Mouse (Mus musculus) hindbrain, embryonic 11.5 days (tissue): ENCODE measurements around the gene Msgn1. TPM values are rescaled to one million over a fixed set of nuclear protein-coding genes. Genes with fewer than 3 reads are reported as not detected.

Experiments
- ATAC-seq: fragments of 200-750 bp; cut with Nextera tagmentation; 2 replicates; pipeline ENCODE4 v1.8.0; 2017; ENCODE audit warnings: mild to moderate bottlenecking, moderate TSS enrichment, moderate library complexity; ENCODE audit not compliant: low FRiP score
- DNase-seq: peaks from one replicate; pipeline ENCODE4 v3.0.0-alpha.2; 2015; ENCODE audit warnings: low spot score
- H3K27ac ChIP-seq: fragments of 300-500 bp; sonication (generic); 2 replicates; pipeline ENCODE4 v1.5.1; 2014; ENCODE audit warnings: mild to moderate bottlenecking, low read depth, low read length
- H3K27me3 ChIP-seq: fragments of 300-500 bp; sonication (generic); 2 replicates; pipeline ENCODE4 v1.6.1; 2014; ENCODE audit warnings: mild to moderate bottlenecking, low read length, moderate library complexity, mixed read lengths; ENCODE audit not compliant: control insufficient read depth, insufficient read depth
- H3K36me3 ChIP-seq: fragments of 300-500 bp; sonication (generic); 2 replicates; pipeline ENCODE4 v1.6.1; 2014; ENCODE audit warnings: mild to moderate bottlenecking, low read length, moderate library complexity, mixed read lengths; ENCODE audit not compliant: control insufficient read depth, insufficient read depth
- H3K4me1 ChIP-seq: fragments of 300-500 bp; sonication (generic); replicated peaks from 2 replicates; pipeline ENCODE4 v1.6.1; 2014; ENCODE audit warnings: low read length, mixed read lengths; ENCODE audit not compliant: control insufficient read depth, insufficient read depth
- H3K4me2 ChIP-seq: fragments of 300-500 bp; sonication (generic); replicated peaks from 2 replicates; pipeline ENCODE4 v1.6.1; 2014; ENCODE audit warnings: mild to moderate bottlenecking, low read depth, low read length
- H3K4me3 ChIP-seq: fragments of 300-500 bp; sonication (generic); 2 replicates; pipeline ENCODE4 v1.5.1; 2014; ENCODE audit warnings: low read depth, low read length
- H3K9ac ChIP-seq: fragments of 300-500 bp; sonication (generic); 2 replicates; pipeline ENCODE4 v1.6.1; 2014; ENCODE audit warnings: low read depth, low read length
- H3K9me3 ChIP-seq: fragments of 300-500 bp; sonication (generic); 2 replicates; pipeline ENCODE4 v1.6.1; 2016; ENCODE audit warnings: low read length; ENCODE audit not compliant: control insufficient read depth
- WGBS: fragments of 180-500 bp; shearing (Covaris S2); extraction: QIAGEN DNeasy Blood & Tissue Kit; methylation state at CpG from one replicate; pipeline ENCODE4 v1.1.7; 2014; 5-methylcytosine and 5-hydroxymethylcytosine counted together
- polyA plus RNA-seq: library from polyadenylated mRNA; unstranded; fragments of >200 nt; fragmentation: Nextera tagmentation; extraction: Ambion mirVana; gene quantifications from 2 replicates; pipeline ENCODE4 v1.2.1, GENCODE M21; 2014

Gene Msgn1
- polyA plus RNA-seq, 1 experiment from 2014 or later: not detected

- no peak overlapping the region for H3K27ac ChIP-seq
- no peaks in the 10 kb centered on the region for H3K36me3 ChIP-seq
- ATAC-seq (no peak), DNase-seq (no peak)
- no peaks in the 10 kb centered on the region for H3K9me3 ChIP-seq
- H3K4me2 ChIP-seq: no peak overlapping the region
- H3K9ac ChIP-seq: no peak overlapping the region
- H3K4me3 ChIP-seq: no peak overlapping the region
- H3K4me1 ChIP-seq: no peaks in the 10 kb centered on the region
- H3K27me3 ChIP-seq: no peaks in the 10 kb centered on the region
- WGBS: 83% methylated on average over 4 of the region's 4 CpGs
Measured at GRCm38 (mm10) chr12:11206321-11206720, 2.5 kb downstream of the Msgn1 start.

- Histone ChIP-seq H3K4me3 (no peak overlapping the region), H3K9ac (no peak overlapping the region), H3K36me3 (no peaks in the 10 kb centered on the region), H3K27ac (no peak overlapping the region), H3K9me3 (no peaks in the 10 kb centered on the region), H3K27me3 (no peaks in the 10 kb centered on the region), H3K4me2 (no peak overlapping the region), H3K4me1 (no peaks in the 10 kb centered on the region)
- no peak for ATAC-seq
- no peak for DNase-seq
- WGBS: 85% methylated on average over 18 of the region's 18 CpGs
Measured at GRCm38 (mm10) chr12:11203694-11204665, 4.8 kb downstream of the Msgn1 start.

DNA sequence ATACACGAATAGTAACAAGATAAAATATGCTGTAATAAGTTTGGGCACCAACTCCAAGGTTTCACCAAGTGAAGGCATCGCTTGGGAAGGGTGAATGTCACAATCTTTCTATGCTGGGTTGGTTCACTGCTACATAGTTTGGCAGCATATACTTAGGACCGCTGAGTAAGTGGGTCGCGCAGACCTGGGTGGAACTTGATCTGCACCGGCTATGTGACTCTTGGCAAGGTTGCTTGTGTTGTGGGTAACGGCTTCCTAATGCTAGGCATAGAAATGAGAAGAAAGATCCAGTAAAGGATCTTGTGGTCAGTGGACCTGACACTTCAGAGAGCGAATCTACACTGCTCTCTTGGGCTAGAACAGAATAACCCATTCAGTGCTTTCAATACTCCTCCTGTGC is 6.3 kb downstream of the Msgn1 start:
- H3K4me3 ChIP-seq: no peak overlapping the region
- WGBS: 94% methylated on average over 8 of the region's 8 CpGs
- no peak for ATAC-seq
- H3K27ac ChIP-seq: no peak overlapping the region
- no peak overlapping the region for H3K9ac ChIP-seq
- no peaks in the 10 kb centered on the region for H3K36me3 ChIP-seq
- no peak for DNase-seq
- no peaks in the 10 kb centered on the region for H3K4me1 ChIP-seq
- H3K27me3 ChIP-seq: no peaks in the 10 kb centered on the region
- H3K9me3 ChIP-seq: no peaks in the 10 kb centered on the region
- H3K4me2 ChIP-seq: no peak overlapping the region

DNA sequence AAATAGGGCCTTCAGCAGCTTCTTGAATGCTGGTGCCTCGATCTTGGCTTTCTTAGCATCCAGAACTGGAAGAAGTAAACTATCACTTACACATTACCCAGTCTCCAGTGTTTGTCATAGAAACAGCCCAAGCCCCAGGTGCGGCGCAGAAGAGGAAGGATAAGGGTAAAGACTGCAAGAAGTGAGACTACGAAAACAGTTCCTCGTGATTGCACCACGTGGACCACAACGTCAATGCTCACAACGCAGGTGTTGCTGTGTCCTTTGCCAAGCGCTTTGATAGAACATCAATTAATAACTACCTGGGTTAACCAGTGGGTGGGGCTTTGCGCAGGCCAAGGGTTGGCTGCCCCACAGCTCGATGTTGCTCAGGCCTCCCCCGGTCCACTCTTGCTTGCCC is 8.1 kb downstream of the Msgn1 start:
- H3K4me2 ChIP-seq: no peak overlapping the region
- no peak for DNase-seq
- H3K9me3 ChIP-seq: no peaks in the 10 kb centered on the region
- H3K27me3 ChIP-seq: no peaks in the 10 kb centered on the region
- H3K4me3 ChIP-seq: no peak overlapping the region
- H3K36me3 ChIP-seq: no peaks in the 10 kb centered on the region
- no peaks in the 10 kb centered on the region for H3K4me1 ChIP-seq
- ATAC-seq: no peak
- 95% methylated on average over 12 of the region's 12 CpGs for WGBS
- H3K27ac ChIP-seq: no peak overlapping the region
- no peak overlapping the region for H3K9ac ChIP-seq

GRCm38 (mm10) chr12:11198551-11198950 is 10.2 kb downstream of the Msgn1 start:
- no peak overlapping the region for H3K4me3 ChIP-seq
- WGBS: 38% methylated on average over 2 of the region's 2 CpGs
- no peak overlapping the region for H3K9ac ChIP-seq
- no peaks in the 10 kb centered on the region for H3K36me3 ChIP-seq
- DNase-seq (no peak), ATAC-seq (no peak)
- H3K27me3 ChIP-seq: no peaks in the 10 kb centered on the region
- H3K4me2 ChIP-seq: no peak overlapping the region
- H3K9me3 ChIP-seq: no peaks in the 10 kb centered on the region
- H3K4me1 ChIP-seq: no peaks in the 10 kb centered on the region
- H3K27ac ChIP-seq: no peak overlapping the region

DNA sequence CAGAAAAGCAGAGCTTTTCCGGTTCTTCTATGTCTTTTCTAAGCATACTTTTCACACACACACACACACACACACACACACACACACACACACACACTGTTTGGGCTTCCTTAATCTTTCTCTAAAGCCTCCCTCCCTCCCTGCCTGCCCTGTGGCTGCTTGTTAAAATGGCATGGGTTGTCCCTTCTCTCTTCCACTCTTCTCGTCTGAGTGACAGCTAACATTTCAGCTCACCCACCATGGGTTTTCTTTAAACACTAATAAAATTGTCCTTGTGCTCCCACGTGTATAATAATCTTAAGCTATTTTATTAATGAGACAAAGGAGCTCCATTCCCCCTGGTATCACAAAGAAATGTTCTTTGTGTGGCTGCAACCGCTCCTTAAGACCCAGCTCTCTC is 10.7 kb downstream of the Msgn1 start:
- Histone ChIP-seq H3K9me3 (no peaks in the 10 kb centered on the region), H3K9ac (no peak overlapping the region), H3K4me3 (no peak overlapping the region), H3K27ac (no peak overlapping the region), H3K4me1 (no peaks in the 10 kb centered on the region), H3K27me3 (no peaks in the 10 kb centered on the region), H3K36me3 (no peaks in the 10 kb centered on the region), H3K4me2 (no peak overlapping the region)
- DNase-seq (no peak), ATAC-seq (no peak)
- WGBS: 35% methylated on average over 4 of the region's 4 CpGs

GRCm38 (mm10) chr12:11196830-11197229 is 11.9 kb downstream of the Msgn1 start:
- H3K4me1 ChIP-seq: no peaks in the 10 kb centered on the region
- WGBS: 41% methylated on average over 5 of the region's 5 CpGs
- no peak overlapping the region for H3K4me3 ChIP-seq
- DNase-seq: no peak
- H3K27ac ChIP-seq: no peak overlapping the region
- no peaks in the 10 kb centered on the region for H3K9me3 ChIP-seq
- ATAC-seq: peak; percentile 30; the same call in 1 of the 2 replicates
- no peak overlapping the region for H3K4me2 ChIP-seq
- no peaks in the 10 kb centered on the region for H3K36me3 ChIP-seq
- no peak overlapping the region for H3K9ac ChIP-seq
- no peaks in the 10 kb centered on the region for H3K27me3 ChIP-seq

GRCm38 (mm10) chr12:11196142-11196597 is 12.6 kb downstream of the Msgn1 start:
- no peaks in the 10 kb centered on the region for H3K4me1 ChIP-seq
- no peaks in the 10 kb centered on the region for H3K36me3 ChIP-seq
- no peak overlapping the region for H3K9ac ChIP-seq
- peak; percentile 86 for DNase-seq
- no peak overlapping the region for H3K4me2 ChIP-seq
- ATAC-seq: peak; percentile 84
- no peaks in the 10 kb centered on the region for H3K9me3 ChIP-seq
- no peak overlapping the region for H3K27ac ChIP-seq
- WGBS: 11% methylated on average over 17 of the region's 19 CpGs
- no peaks in the 10 kb centered on the region for H3K27me3 ChIP-seq
- H3K4me3 ChIP-seq: no peak overlapping the region

DNA sequence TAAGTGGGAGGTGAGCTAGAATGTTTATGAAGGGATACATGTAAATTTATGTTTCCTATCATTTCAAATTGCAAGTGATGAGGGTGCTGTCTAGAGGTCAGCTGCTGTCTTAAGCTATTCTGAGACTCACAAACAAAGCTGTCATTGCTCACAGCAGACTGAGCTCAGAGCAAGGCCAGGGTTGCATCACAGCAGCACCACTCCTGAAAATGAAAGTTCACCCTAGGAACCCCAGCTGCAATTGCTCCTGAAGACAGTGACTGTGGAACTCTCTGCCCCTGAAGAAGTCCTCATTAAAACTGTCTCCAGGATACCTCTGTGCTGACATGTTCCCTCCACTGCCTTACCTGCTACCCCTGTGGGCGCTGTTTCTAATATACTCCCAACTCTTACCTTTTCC is 13.7 kb downstream of the Msgn1 start:
- no peak overlapping the region for H3K4me2 ChIP-seq
- no peak overlapping the region for H3K27ac ChIP-seq

More for the DNA sequence above, 13.7 kb downstream of the Msgn1 start:
- Histone ChIP-seq H3K9ac (no peak overlapping the region), H3K27me3 (no peaks in the 10 kb centered on the region), H3K4me3 (no peak overlapping the region), H3K4me1 (no peaks in the 10 kb centered on the region), H3K36me3 (no peaks in the 10 kb centered on the region), H3K9me3 (no peaks in the 10 kb centered on the region)
- 81% methylated on average over 1 of the region's 1 CpGs for WGBS
- DNase-seq (no peak), ATAC-seq (no peak)
